Mouse (Mus musculus): ENCODE results near the gene Cln3. TPM values are rescaled to one million over a fixed set of nuclear protein-coding genes. Genes with fewer than 3 reads are reported as not detected.
A peak's percentile ranks its signal among the peaks of the same experiment; 100 is the strongest.

Cln3 gene
- polyA plus RNA-seq, 1 experiment, result 21.3 TPM

DNA sequence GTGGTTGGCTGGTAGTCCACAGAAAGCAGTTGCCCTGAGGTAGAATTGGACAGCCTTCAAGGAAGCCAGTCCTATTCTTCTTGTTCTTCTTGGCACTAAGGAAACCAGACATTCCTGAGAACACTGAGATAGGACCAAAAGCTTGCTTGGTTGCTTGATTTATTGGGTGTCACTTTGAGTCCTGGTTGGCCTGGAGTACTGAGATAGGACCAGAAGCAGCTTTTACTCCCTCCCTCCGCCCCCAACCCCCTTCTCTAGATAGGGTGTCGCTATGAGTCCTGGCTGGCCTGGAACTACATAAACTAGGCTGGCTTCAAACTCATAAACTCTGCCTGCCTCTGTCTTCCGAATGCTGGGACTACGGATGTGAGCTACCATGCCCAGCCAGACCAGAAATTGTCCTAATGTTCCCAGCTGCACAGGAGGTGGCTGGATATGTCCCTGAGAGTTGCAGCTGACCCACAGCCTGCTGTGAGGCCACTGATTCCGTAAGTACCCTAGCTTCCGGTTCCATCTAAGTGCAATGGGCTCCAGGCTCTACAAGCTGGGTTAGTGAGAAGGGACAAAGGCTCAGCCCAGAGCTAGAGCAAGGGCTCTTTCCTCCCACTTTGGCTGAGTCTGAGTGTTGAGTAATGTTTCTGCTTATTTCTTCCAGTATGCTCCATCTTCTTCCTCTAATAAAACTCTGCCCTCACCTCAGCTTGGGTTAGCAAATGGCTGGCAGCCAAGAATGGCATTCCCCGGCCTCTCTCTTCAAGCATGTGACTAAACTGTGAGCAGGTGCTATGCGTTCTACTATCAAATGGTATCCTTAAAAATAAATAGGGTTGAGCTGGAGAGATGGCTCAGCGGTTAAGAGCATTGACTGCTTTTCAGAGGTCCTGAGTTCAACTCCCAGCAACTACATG lies 36.1 kb upstream of the Cln3 start:
- TF ChIP-seq GATA1 (IDR thresholded peaks at IDR 0.05; ENCODE audit: borderline replicate concordance, low read length), result peak; percentile 27; the same call in 1 of the 3 replicates
- 0 out of 2 replicates have a peak, but pooled peaks have one; percentile 13 for TF ChIP-seq FLI1 (IDR thresholded peaks at IDR 0.05; ENCODE audit: low read length)
- no peaks in the 10 kb centered on the region for H3K9me3 ChIP-seq
- H3K36me3 ChIP-seq (replicated peaks; ENCODE audit: low read length), result peaks cover 35% of the 10 kb centered on the region
- peak overlapping the region; percentile 91 for H3K4me3 ChIP-seq (replicated peaks)
- no peaks in the 10 kb centered on the region for H3K27me3 ChIP-seq (replicated peaks)
- H3K4me1 ChIP-seq, result peaks cover 83% of the 10 kb centered on the region

DNA sequence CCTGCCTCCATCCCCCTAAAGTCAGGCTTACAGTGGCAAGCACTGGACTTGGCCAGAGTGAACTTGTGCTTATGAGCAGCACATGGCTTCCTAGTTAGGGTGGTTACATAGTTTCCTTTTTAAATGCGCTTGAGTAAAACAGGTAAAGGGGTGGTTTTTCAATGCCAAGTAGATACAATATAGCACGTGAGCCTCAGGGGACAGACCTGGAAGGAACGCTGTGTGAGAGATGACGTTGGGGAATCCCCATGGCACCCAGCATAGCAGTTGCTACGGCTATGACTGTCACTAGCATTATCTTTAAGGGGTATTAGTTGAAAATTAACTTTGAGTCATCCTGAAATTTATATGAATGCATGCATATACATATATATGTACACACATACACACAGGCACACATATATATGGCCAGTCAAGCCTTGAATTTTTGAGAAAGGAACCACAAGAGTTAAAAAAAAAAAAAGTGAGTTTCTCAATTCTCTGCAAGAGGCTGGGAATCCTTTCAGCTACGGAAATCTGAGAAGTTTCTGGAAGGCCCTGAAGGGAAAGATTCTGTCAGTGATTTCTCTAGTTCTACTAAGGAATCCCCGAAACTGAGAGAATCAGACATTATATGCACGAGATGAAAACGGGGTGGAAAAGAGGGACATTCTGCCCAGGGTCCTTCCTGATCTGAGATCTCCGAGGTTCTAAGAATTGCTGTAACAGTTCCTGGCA lies 34.1 kb upstream of the Cln3 start:
- Histone ChIP-seq H3K4me3 (replicated peaks) (no peak overlapping the region), H3K4me1 (peaks cover 66% of the 10 kb centered on the region), H3K36me3 (replicated peaks; ENCODE audit: low read length) (peaks cover 22% of the 10 kb centered on the region), H3K9me3 (no peaks in the 10 kb centered on the region), H3K27me3 (replicated peaks) (no peaks in the 10 kb centered on the region)
- TF ChIP-seq FLI1 (IDR thresholded peaks at IDR 0.05; ENCODE audit: low read length) (no peak), GATA1 (IDR thresholded peaks at IDR 0.05; ENCODE audit: borderline replicate concordance, low read length) (no peak)

DNA sequence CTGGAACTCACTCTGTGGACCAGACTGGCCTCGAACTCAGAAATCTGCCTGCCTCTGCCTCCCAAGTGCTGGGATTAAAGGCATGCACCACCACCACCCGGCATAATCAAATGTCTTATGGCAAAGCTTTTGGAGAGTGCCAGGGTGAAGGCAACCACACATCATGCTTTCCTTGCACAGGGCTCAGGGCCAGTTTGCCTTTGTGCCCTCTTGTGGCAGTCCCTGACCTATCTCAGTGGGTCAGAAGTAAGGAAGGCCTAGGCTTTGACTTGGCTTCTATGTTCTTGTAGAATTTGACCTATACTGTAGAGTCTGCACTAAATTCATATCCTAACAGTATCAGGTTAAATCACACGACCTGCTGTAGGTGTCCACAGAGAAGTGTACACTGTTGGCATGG lies 31.1 kb upstream of the Cln3 start:
- Histone ChIP-seq H3K9me3 (peaks cover 6% of the 10 kb centered on the region; the same call in 1 of the 2 replicates), H3K4me3 (replicated peaks) (no peak overlapping the region), H3K27me3 (replicated peaks) (no peaks in the 10 kb centered on the region), H3K4me1 (peaks cover 47% of the 10 kb centered on the region), H3K36me3 (replicated peaks; ENCODE audit: low read length) (peaks cover 12% of the 10 kb centered on the region)
- TF ChIP-seq GATA1 (IDR thresholded peaks at IDR 0.05; ENCODE audit: borderline replicate concordance, low read length) (no peak), FLI1 (IDR thresholded peaks at IDR 0.05; ENCODE audit: low read length) (no peak)

DNA sequence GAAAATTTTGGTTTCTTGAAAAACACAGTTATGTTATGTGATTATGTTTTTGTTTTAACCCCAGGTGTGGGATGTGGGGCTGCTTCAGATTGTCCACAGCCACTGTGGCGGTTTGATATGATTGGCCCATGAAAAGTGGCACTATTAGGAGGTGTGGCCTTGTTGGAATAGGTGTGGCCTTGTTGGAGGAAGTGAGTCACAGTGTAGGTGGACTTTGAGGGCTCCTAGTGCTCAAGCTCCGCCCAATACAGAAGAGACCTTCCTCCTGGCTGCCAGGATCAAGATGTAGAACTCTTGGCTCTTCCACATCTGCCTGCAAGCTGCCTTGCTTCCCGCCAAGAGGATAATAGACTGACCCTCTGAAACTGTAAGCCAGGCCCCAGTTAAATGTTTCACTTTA lies 27.1 kb upstream of the Cln3 start:
- Histone ChIP-seq H3K9me3 (peaks cover 15% of the 10 kb centered on the region; the same call in 1 of the 2 replicates), H3K4me1 (peaks cover 25% of the 10 kb centered on the region), H3K36me3 (replicated peaks; ENCODE audit: low read length) (peaks cover 14% of the 10 kb centered on the region), H3K27me3 (replicated peaks) (no peaks in the 10 kb centered on the region), H3K4me3 (replicated peaks) (no peak overlapping the region)
- TF ChIP-seq FLI1 (IDR thresholded peaks at IDR 0.05; ENCODE audit: low read length) (no peak), GATA1 (IDR thresholded peaks at IDR 0.05; ENCODE audit: borderline replicate concordance, low read length) (no peak)

DNA sequence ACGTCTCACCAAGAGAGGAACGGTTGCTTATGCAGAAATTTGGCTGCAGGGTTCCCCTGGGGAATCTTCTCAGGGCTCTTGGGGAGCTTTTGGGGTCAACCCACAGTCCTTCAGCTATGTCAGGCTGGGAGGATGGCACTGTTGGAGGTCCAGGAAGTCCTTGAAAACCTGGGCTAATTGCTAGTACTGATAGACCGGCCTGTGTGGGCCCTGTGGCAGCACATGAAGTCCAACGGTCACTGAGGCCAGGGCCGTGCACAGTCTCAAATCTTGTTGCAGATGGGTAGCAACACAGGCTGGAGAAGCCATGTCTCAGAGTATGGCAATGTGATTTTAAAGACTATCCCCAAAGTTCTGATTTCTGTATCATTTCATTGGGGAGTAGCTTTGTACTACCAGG lies 22.2 kb upstream of the Cln3 start:
- Histone ChIP-seq H3K27me3 (replicated peaks) (no peaks in the 10 kb centered on the region), H3K4me1 (peaks cover 53% of the 10 kb centered on the region), H3K4me3 (replicated peaks) (no peak overlapping the region), H3K9me3 (peaks cover 10% of the 10 kb centered on the region; the same call in 1 of the 2 replicates), H3K36me3 (replicated peaks; ENCODE audit: low read length) (peaks cover 7% of the 10 kb centered on the region)
- no peak for TF ChIP-seq FLI1 (IDR thresholded peaks at IDR 0.05; ENCODE audit: low read length)
- no peak for TF ChIP-seq GATA1 (IDR thresholded peaks at IDR 0.05; ENCODE audit: borderline replicate concordance, low read length)

DNA sequence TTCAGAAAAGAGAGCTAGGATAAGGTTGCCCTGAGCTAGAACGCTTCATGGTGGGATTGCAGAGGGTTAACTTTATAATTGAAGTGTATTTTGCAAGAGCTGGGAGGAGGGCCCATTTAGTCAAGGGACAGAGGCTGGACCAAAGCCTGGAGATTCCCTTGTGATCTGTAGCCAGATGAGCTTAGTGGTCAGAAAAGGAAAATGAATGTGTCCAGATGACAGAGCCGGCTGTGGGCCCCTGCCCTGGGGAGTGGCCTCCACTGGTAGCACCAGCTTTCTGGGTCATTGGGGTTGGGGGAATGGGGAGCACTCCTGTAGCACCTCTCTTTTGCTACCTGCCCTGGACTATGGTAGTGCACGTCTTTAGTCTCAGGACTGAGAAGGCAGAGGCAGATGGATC lies 21.4 kb upstream of the Cln3 start:
- TF ChIP-seq FLI1 (IDR thresholded peaks at IDR 0.05; ENCODE audit: low read length), result no peak
- no peak for TF ChIP-seq GATA1 (IDR thresholded peaks at IDR 0.05; ENCODE audit: borderline replicate concordance, low read length)
- H3K9me3 ChIP-seq, result peaks cover 8% of the 10 kb centered on the region; the same call in 1 of the 2 replicates
- no peaks in the 10 kb centered on the region for H3K27me3 ChIP-seq (replicated peaks)
- no peak overlapping the region for H3K4me3 ChIP-seq (replicated peaks)
- H3K36me3 ChIP-seq (replicated peaks; ENCODE audit: low read length), result peaks cover 6% of the 10 kb centered on the region
- peaks cover 53% of the 10 kb centered on the region for H3K4me1 ChIP-seq

DNA sequence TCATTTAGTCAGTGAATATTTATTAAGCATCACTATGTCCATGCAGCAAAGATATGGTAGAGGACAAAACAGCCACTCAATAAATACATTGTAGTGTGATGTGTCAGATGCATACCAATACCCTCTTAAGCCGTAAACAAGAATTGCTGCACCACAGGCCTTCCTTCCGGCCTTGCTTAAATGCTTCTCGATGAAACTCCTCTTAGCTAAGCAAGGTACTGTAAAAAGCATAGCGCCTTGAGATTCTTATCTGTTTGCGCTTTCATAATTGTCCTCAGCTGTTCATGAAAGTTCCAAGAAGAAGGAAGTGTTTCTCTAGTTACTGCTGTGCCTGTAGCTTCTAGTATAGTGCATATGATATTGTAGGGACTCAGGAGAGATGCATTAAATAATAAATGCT lies 21.0 kb upstream of the Cln3 start:
- H3K4me3 ChIP-seq (replicated peaks), result no peak overlapping the region

DNA sequence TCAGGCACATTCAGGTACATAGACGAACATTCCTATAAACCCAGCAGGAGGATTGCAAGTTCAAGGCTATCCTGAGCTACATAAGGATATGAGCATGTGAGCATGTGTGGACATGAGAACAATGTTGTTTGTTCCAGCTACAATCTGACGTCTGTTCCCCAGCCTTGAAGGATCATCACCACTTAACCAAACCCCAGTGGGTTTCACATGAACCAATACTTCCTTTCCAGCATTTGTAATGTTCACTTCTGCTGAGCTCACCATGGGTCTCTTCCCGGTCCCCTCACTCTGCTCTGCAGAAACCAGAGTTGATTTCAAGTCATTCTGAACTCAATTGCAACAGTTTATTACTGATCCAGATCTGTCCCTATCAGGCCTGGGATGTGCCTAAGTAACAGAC lies 17.0 kb upstream of the Cln3 start:
- Histone ChIP-seq H3K4me3 (replicated peaks) (peak overlapping the region; percentile 10), H3K9me3 (no peaks in the 10 kb centered on the region), H3K36me3 (replicated peaks; ENCODE audit: low read length) (no peaks in the 10 kb centered on the region), H3K27me3 (replicated peaks) (no peaks in the 10 kb centered on the region), H3K4me1 (peaks cover 80% of the 10 kb centered on the region)
- TF ChIP-seq GATA1 (IDR thresholded peaks at IDR 0.05; ENCODE audit: borderline replicate concordance, low read length), result no peak
- TF ChIP-seq FLI1 (IDR thresholded peaks at IDR 0.05; ENCODE audit: low read length), result no peak

More for the DNA sequence above, 21.0 kb upstream of the Cln3 start:
- Histone ChIP-seq H3K27me3 (replicated peaks) (no peaks in the 10 kb centered on the region), H3K4me1 (peaks cover 55% of the 10 kb centered on the region), H3K36me3 (replicated peaks; ENCODE audit: low read length) (peaks cover 6% of the 10 kb centered on the region), H3K9me3 (peaks cover 8% of the 10 kb centered on the region; the same call in 1 of the 2 replicates)
- TF ChIP-seq GATA1 (IDR thresholded peaks at IDR 0.05; ENCODE audit: borderline replicate concordance, low read length), result no peak
- TF ChIP-seq FLI1 (IDR thresholded peaks at IDR 0.05; ENCODE audit: low read length), result no peak

DNA sequence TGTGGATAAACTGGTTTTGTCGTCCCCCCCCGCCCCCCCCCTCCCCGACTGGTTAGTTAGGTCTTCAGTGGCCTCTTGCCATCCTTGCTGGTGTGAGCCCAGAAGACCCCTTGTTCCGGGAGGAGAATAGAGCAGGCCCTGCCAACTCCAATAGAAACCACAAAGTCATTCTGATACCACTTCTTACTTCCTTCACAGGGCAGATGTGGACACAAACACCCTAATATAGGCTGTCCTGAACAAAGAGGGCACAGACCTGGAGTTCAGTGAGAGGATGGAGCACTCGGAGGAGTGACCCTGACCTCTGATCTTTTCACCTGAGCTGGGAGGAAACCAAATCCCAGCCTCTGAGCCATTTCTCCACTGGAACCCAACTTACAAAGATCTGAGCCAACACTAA lies 16.3 kb upstream of the Cln3 start:
- TF ChIP-seq FLI1 (IDR thresholded peaks at IDR 0.05; ENCODE audit: low read length), result no peak
- TF ChIP-seq GATA1 (IDR thresholded peaks at IDR 0.05; ENCODE audit: borderline replicate concordance, low read length), result no peak
- H3K4me3 ChIP-seq (replicated peaks), result peak overlapping the region; percentile 51
- peaks cover 80% of the 10 kb centered on the region for H3K4me1 ChIP-seq
- H3K27me3 ChIP-seq (replicated peaks), result no peaks in the 10 kb centered on the region
- no peaks in the 10 kb centered on the region for H3K9me3 ChIP-seq
- H3K36me3 ChIP-seq (replicated peaks; ENCODE audit: low read length), result no peaks in the 10 kb centered on the region

DNA sequence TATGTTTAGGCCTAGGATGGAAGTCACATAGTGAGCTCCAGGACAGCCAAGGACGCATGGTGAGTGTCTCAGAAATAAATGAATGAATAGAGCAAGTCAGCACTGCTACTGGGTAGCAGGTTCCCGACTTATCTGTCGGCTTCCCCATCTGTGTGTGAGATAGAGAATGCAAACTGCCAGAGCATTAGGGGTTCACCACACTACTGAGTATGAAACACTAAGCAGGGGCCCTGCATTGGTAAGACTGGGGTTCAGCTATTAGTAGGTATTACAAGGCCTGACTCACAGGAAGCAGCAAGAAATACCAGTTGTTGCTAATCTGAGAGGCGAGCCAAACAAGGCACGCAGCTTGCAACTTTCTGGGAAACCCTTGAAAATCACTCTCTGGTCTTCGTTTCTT lies 13.3 kb upstream of the Cln3 start:
- Histone ChIP-seq H3K4me3 (replicated peaks) (peak overlapping the region; percentile 44), H3K36me3 (replicated peaks; ENCODE audit: low read length) (no peaks in the 10 kb centered on the region), H3K9me3 (no peaks in the 10 kb centered on the region), H3K4me1 (peaks cover 90% of the 10 kb centered on the region), H3K27me3 (replicated peaks) (peaks cover 24% of the 10 kb centered on the region)
- TF ChIP-seq FLI1 (IDR thresholded peaks at IDR 0.05; ENCODE audit: low read length), result no peak
- no peak for TF ChIP-seq GATA1 (IDR thresholded peaks at IDR 0.05; ENCODE audit: borderline replicate concordance, low read length)

Data from megakaryocyte, embryonic 14.5 days (primary cell).